Mouse (Mus musculus): ENCODE data around the gene Slc41a2. TPM values are rescaled to one million over a fixed set of nuclear protein-coding genes. Genes with fewer than 3 reads are reported as not detected.

Slc41a2 gene
- total RNA-seq, 2 experiments from 2014 or later, result 0.46 to 1.1 TPM

DNA sequence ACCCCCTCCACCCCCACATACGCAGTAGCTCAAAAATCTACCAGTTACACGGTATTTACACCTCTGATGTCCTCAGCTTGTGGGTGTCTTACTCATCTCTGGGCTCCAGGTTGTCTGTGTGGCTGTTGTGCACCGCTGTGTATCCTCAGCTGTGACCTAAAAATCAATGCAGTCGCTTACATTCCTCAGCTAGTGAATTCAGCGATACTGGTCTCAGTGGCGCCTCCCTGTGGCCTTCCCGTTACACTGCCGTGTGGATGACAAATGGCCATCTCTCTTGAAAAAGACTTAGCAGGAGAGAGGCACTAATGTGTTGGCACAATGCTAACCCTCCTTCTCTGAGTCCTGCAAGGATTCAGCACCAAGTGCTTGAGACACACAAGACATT lies 155.1 kb downstream of the Slc41a2 start:
- no peak overlapping the region for H3K4me3 ChIP-seq
- peak; percentile 81 for DNase-seq
- intact Hi-C loops (cut with DNase I), result loop anchor here (2.0 to 10.0 kb wide), 2 partner anchors 198 to 274 kb away; partner anchors contain the start of gene Chst11
- H3K27ac ChIP-seq, result peak overlapping the region; percentile 68; the same call in 1 of the 2 replicates
- TF ChIP-seq CTCF (IDR thresholded peaks at IDR 0.05), result peak; percentile 74

DNA sequence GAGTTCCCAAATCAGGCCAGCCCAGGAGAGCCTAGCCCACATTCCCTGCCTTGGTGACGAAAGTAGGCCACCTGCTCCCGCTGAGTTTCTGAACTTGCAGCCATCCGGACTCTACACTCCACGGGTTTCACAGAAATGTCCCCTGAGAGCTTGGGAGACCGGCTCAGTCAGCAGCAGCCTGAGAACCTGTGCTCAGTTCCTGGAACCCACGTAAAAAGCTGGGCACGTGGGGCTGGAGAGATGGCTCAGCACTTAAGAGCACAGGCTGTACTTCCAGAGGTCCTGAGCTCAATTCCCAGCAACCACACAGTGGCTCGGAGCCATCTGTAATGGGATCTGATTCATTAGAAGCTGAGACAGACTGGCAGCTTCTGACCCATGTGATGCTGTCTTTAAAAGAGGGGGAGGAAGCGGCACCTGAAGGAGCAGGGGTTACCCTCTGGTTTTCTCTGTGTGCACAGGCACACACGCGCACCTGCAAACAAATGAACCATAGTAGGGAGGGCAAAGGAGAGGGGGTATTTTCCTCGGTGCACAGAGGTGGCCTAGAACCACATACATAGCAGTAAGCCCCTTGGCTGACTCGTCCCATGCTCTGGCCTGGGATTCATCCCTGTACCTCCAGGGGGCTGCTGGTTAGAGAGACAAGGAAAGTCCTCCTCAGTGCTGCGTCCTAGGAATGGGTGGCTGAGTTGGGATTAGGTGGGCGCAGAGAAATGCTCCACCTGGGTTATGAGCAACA lies 155.7 kb downstream of the Slc41a2 start:
- peak; percentile 80 for DNase-seq
- TF ChIP-seq CTCF (IDR thresholded peaks at IDR 0.05), result no peak
- H3K4me3 ChIP-seq, result no peak overlapping the region
- peak overlapping the region; percentile 68 for H3K27ac ChIP-seq
- intact Hi-C loops (cut with DNase I), result loop anchor here (2.0 to 10.0 kb wide), 2 partner anchors 197 to 273 kb away; partner anchors contain the start of gene Chst11

Other genes starting within 250 kb of the Slc41a2 start
- gene D10Wsu102e, start 22.3 kb upstream of the Slc41a2 start, total RNA-seq (2021), result under 1 TPM; 0.70 to 0.84 TPM
- 1 to 10 TPM; 4.7 to 5.6 TPM for gene Aldh1l2, start 196.3 kb upstream of the Slc41a2 start, total RNA-seq (2021)
- 10 to 100 TPM in 1 of 2 experiments, 1 to 10 TPM in 1; 9.4 to 10.9 TPM for gene Washc4, start 205.9 kb upstream of the Slc41a2 start, total RNA-seq (2021)

All from gastrocnemius, adult 2 months (tissue).